In the genomic region with DNA sequence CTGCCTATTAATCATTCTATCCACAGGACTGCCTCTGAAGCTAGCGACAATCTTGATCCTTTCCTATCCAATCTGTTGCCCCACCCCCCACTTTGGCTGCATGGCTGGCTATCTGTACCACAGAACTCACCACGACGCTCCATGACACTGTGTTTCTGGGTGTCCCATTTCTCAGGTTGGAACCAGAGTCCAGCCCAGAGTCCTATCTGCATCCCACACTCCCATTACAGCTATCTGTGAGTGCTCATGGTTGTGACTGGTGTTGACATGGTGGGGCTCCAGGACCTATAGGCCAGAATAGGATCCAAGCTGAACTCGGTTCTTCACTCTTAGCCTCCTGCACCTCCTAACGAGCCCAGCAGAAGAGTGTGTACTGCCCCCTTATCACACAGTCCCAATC, we compare ENCODE assay signal across 14 mouse cellular contexts.
A peak's percentile ranks its signal among the peaks of the same experiment; 100 is the strongest.
DNase-seq lines count a peak whose midpoint lies in the region; ATAC-seq and TF ChIP-seq lines count a peak whose summit lies in the region.
"Had no signal": no experiment of that assay in that cellular context is flagged by ENCODE, and none has a peak within 500 bp of the region (broad histone marks: within the 10 kb centered on the region; RNA-seq: fewer than 3 reads in every experiment).

No protein-coding gene starts in this region.

- 60% methylated on average over 5 of the region's 5 CpGs for WGBS in heart, postnatal 0 days
- WGBS in liver, embryonic 13.5 days (ENCODE audit: insufficient replicate concordance): 33% methylated on average over 5 of the region's 5 CpGs

- H3K9ac ChIP-seq in heart, postnatal 0 days (replicated peaks; ENCODE audit: low read depth, low read length): no peak overlapping the region; the same call in 1 of the 2 replicates
- H3K9ac ChIP-seq in liver, embryonic 13.5 days: no peak overlapping the region
- H3K9ac ChIP-seq: forebrain, embryonic 13.5 days had no signal

- peak overlapping the region; percentile 85 for H3K4me2 ChIP-seq in heart, postnatal 0 days (ENCODE audit: low read depth, low read length)
- H3K4me2 ChIP-seq in liver, embryonic 13.5 days: no peak overlapping the region

- no peak for TF ChIP-seq CTCF in heart, postnatal 0 days (IDR thresholded peaks at IDR 0.05; ENCODE audit: low read depth)
- no peak for TF ChIP-seq CTCF in layer of hippocampus, adult 2 months (conservative IDR thresholded peaks at IDR 0.05)

- TF ChIP-seq EP300 in heart, postnatal 0 days (IDR thresholded peaks at IDR 0.05; ENCODE audit: low read depth): no peak

- no peaks in the 10 kb centered on the region for H3K9me3 ChIP-seq in heart, postnatal 0 days (replicated peaks; ENCODE audit: control insufficient read depth, low read length)
- no peaks in the 10 kb centered on the region for H3K9me3 ChIP-seq in liver, embryonic 13.5 days (replicated peaks)
- H3K9me3 ChIP-seq: forebrain, embryonic 13.5 days; limb, embryonic 12.5 days; midbrain, embryonic 13.5 days had no signal

- intact Hi-C loops in heart, postnatal 10 days (cut with DNase I): loop anchor here (2.0 kb wide), 2 partner anchors 111 to 247 kb away; partner anchors contain the start of gene Etv5

- peaks cover 55% of the 10 kb centered on the region for H3K4me1 ChIP-seq in heart, postnatal 0 days (ENCODE audit: control insufficient read depth, insufficient read depth)
- peaks cover 24% of the 10 kb centered on the region for H3K4me1 ChIP-seq in liver, embryonic 13.5 days (replicated peaks)

- no peaks in the 10 kb centered on the region for H3K27me3 ChIP-seq in heart, postnatal 0 days (ENCODE audit: control insufficient read depth, insufficient read depth, low read length)
- H3K27me3 ChIP-seq in liver, embryonic 13.5 days: no peaks in the 10 kb centered on the region
- H3K27me3 ChIP-seq: limb, embryonic 12.5 days had no signal

- no peaks in the 10 kb centered on the region for H3K36me3 ChIP-seq in heart, postnatal 0 days (replicated peaks; ENCODE audit: control insufficient read depth, insufficient read depth, low read length)
- H3K36me3 ChIP-seq in liver, embryonic 13.5 days: no peaks in the 10 kb centered on the region
- H3K36me3 ChIP-seq: limb, embryonic 12.5 days; midbrain, embryonic 13.5 days had no signal

- peak; percentile 36 for DNase-seq in cerebellum, adult 9-10 months
- DNase-seq in cerebellum, adult 18-20 months: no peak
- no peak for DNase-seq in heart, postnatal 0 days (ENCODE audit: low spot score)
- DNase-seq in heart, postnatal 10 days: no peak
- no peak for DNase-seq in layer of hippocampus, adult 2 months (ENCODE audit: low spot score in 2 of 2)
- DNase-seq in layer of hippocampus, postnatal 25 days (ENCODE audit: extremely low spot score in 1 of 2, low spot score in 1 of 2): no peak
- no peak for DNase-seq in liver, embryonic 13.5 days
- no peak for DNase-seq in frontal cortex, postnatal 25 days (ENCODE audit: low spot score in 2 of 2)
- DNase-seq: cerebellum, adult 9-11 months; thymus, postnatal 36 days had no signal

- H3K4me3 ChIP-seq in heart, postnatal 0 days (ENCODE audit: low read depth, low read length): no peak overlapping the region
- no peak overlapping the region for H3K4me3 ChIP-seq in layer of hippocampus, adult 2 months
- no peak overlapping the region for H3K4me3 ChIP-seq in liver, embryonic 13.5 days (replicated peaks)
- H3K4me3 ChIP-seq: left cerebral cortex, adult 2 months had no signal

- no peak for ATAC-seq in heart, postnatal 0 days (ENCODE audit: insufficient read depth, low read depth)
- peak; percentile 47; the same call in 1 of the 2 replicates for ATAC-seq in liver, embryonic 13.5 days (ENCODE audit: low read depth)

- no peak overlapping the region for H3K27ac ChIP-seq in heart, postnatal 0 days (ENCODE audit: low read depth)
- H3K27ac ChIP-seq in layer of hippocampus, adult 2 months: peak overlapping the region; percentile 15
- no peak overlapping the region for H3K27ac ChIP-seq in liver, embryonic 13.5 days
- H3K27ac ChIP-seq: forebrain, embryonic 13.5 days; limb, embryonic 12.5 days had no signal
